12 mouse cellular contexts compared by ENCODE assay signal in the genomic region with DNA sequence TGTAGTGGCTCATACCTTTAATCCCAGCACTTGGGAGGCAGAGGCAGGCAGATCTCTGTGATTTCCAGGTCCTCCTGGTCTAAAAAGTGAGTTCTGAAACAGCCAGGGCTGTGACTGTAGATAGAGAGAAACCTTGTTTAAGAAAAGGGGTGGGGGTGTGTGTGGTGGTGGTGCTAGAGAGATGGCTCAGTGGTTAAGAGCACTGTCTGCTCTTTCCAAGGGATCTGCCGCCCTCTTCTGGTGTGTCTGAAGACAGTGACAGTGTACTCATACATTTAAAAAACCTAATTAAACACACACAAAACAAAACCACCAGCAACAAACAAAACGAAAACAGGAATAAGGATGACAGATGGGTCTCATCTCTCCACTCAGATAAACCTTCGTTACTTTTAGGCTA.
"Had no signal": no experiment of that assay in that cellular context is flagged by ENCODE, and none has a peak within 500 bp of the region (broad histone marks: within the 10 kb centered on the region; RNA-seq: fewer than 3 reads in every experiment).

No protein-coding gene starts in this region.

- ATAC-seq: intestine, embryonic 16.5 days; midbrain, embryonic 13.5 days had no signal

- H3K9me3 ChIP-seq: limb, embryonic 12.5 days; midbrain, embryonic 13.5 days; neural tube, embryonic 13.5 days had no signal

- H3K27ac ChIP-seq: limb, embryonic 12.5 days; macrophage; midbrain, embryonic 13.5 days; neural tube, embryonic 13.5 days had no signal

- H3K36me3 ChIP-seq: midbrain, embryonic 13.5 days; neural tube, embryonic 13.5 days had no signal

- H3K9ac ChIP-seq: limb, embryonic 12.5 days; midbrain, embryonic 13.5 days; neural tube, embryonic 13.5 days had no signal

- H3K4me3 ChIP-seq: limb, embryonic 12.5 days; megakaryocyte, embryonic 14.5 days; midbrain, embryonic 13.5 days; neural tube, embryonic 13.5 days had no signal

- DNase-seq: kidney, postnatal 14 days; retina, postnatal 1 day; right cerebral cortex, postnatal 4 days; spleen, adult 18-20 months; thymus, adult 18-20 months; thymus, postnatal 14 days had no signal

- H3K27me3 ChIP-seq: limb, embryonic 12.5 days; midbrain, embryonic 13.5 days; neural tube, embryonic 13.5 days had no signal

- H3K4me1 ChIP-seq: midbrain, embryonic 13.5 days had no signal

- H3K4me2 ChIP-seq: limb, embryonic 12.5 days; midbrain, embryonic 13.5 days; neural tube, embryonic 13.5 days had no signal
